Mouse (Mus musculus) gastrocnemius, postnatal 36 days (tissue): ENCODE data around the gene Irx4. TPM values are rescaled to one million over a fixed set of nuclear protein-coding genes. Genes with fewer than 3 reads are reported as not detected.

Source experiments
- total RNA-seq, 2 experiments: library from RNA; stranded (reverse); gene quantifications; 2 replicates each; pipeline ENCODE4 v1.2.3; 2021

Irx4 gene
- total RNA-seq, 2 experiments from 2014 or later, result not detected

Other genes with a start within 250 kb of the Irx4 start
- 10 to 100 TPM; 39.2 to 42.5 TPM for gene Mrpl36, start 68.0 kb downstream of the Irx4 start, total RNA-seq
- gene Ndufs6, start 68.1 kb downstream of the Irx4 start, total RNA-seq, result 100 to 1,000 TPM; 402 to 419 TPM
- 1 to 10 TPM; 2.7 TPM for gene Lpcat1, start 206.7 kb downstream of the Irx4 start, total RNA-seq